ENCODE assay signal across 9 mouse cellular contexts in the genomic region with DNA sequence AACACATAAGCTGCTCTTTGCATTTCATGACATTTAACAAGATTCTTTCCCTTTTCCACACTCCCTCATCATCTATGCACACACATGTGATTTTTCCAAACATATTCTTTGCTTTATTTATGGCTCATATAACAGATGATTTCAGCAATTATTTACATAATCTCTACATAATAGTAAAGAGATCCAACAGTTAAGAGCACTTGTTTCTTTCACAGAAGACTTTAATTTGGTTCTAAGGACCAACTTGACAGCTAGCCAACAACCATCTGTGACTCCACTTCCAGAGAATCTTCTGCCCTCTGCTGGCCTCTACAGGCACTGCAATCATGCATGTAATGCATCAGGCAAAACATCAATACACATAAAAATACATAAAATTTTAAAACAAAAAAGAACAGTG. TPM values are rescaled to one million over a fixed set of nuclear protein-coding genes. Genes with fewer than 3 reads are reported as not detected.
DNase-seq lines count a peak whose midpoint lies in the region; ATAC-seq and TF ChIP-seq lines count a peak whose summit lies in the region.
"Had no signal": no experiment of that assay in that cellular context is flagged by ENCODE, and none has a peak within 500 bp of the region (broad histone marks: within the 10 kb centered on the region; RNA-seq: fewer than 3 reads in every experiment).

No protein-coding gene starts in this region.

- H3K4me2 ChIP-seq in heart, embryonic 11.5 days: no peak overlapping the region
- no peak overlapping the region for H3K4me2 ChIP-seq in embryonic facial prominence, embryonic 14.5 days (ENCODE audit: low read depth, low read length)
- no peak overlapping the region for H3K4me2 ChIP-seq in neural tube, embryonic 11.5 days (ENCODE audit: low read depth)

- no peaks in the 10 kb centered on the region for H3K27me3 ChIP-seq in heart, embryonic 11.5 days (ENCODE audit: control insufficient read depth, insufficient read depth, low read length)
- no peaks in the 10 kb centered on the region for H3K27me3 ChIP-seq in embryonic facial prominence, embryonic 14.5 days (replicated peaks; ENCODE audit: control insufficient read depth, insufficient read depth, low read length)
- no peaks in the 10 kb centered on the region for H3K27me3 ChIP-seq in neural tube, embryonic 11.5 days (ENCODE audit: control insufficient read depth, insufficient read depth, low read length)

- no peak overlapping the region for H3K9ac ChIP-seq in heart, embryonic 11.5 days (ENCODE audit: low read depth, low read length)
- no peak overlapping the region for H3K9ac ChIP-seq in embryonic facial prominence, embryonic 14.5 days (ENCODE audit: low read depth, low read length)
- no peak overlapping the region for H3K9ac ChIP-seq in neural tube, embryonic 11.5 days (ENCODE audit: low read length)

- no peak overlapping the region for H3K4me3 ChIP-seq in heart, embryonic 11.5 days (ENCODE audit: low read depth, low read length)
- no peak overlapping the region for H3K4me3 ChIP-seq in embryonic facial prominence, embryonic 14.5 days (ENCODE audit: low read depth, low read length)
- H3K4me3 ChIP-seq in layer of hippocampus, adult 2 months: no peak overlapping the region
- H3K4me3 ChIP-seq in neural tube, embryonic 11.5 days (ENCODE audit: low read depth, low read length): no peak overlapping the region

- H3K27ac ChIP-seq in heart, embryonic 11.5 days (ENCODE audit: low read depth, low read length): no peak overlapping the region
- H3K27ac ChIP-seq in embryonic facial prominence, embryonic 14.5 days (replicated peaks; ENCODE audit: low read depth, low read length): no peak overlapping the region
- no peak overlapping the region for H3K27ac ChIP-seq in layer of hippocampus, adult 2 months
- H3K27ac ChIP-seq in neural tube, embryonic 11.5 days (ENCODE audit: low read depth, low read length): no peak overlapping the region

- H3K9me3 ChIP-seq in heart, embryonic 11.5 days (replicated peaks; ENCODE audit: control insufficient read depth, low read length): no peaks in the 10 kb centered on the region
- H3K9me3 ChIP-seq in embryonic facial prominence, embryonic 14.5 days (ENCODE audit: control insufficient read depth, low read length): no peaks in the 10 kb centered on the region
- no peaks in the 10 kb centered on the region for H3K9me3 ChIP-seq in neural tube, embryonic 11.5 days (ENCODE audit: control insufficient read depth, low read length)

- DNase-seq in heart, adult 11 months: peak; percentile 48
- DNase-seq in urinary bladder, postnatal 25 days (ENCODE audit: low spot score): peak; percentile 55
- no peak for DNase-seq in urinary bladder, postnatal 10 days (ENCODE audit: low spot score)
- peak; percentile 79 for DNase-seq in embryonic facial prominence, embryonic 14.5 days (ENCODE audit: low spot score)
- peak; percentile 79 to 90 for DNase-seq in layer of hippocampus, adult 2 months (ENCODE audit: low spot score in 2 of 2)
- peak; percentile 36 for DNase-seq in neural tube, embryonic 11.5 days (ENCODE audit: low spot score)
- no peak for DNase-seq in thymus, postnatal 25 days

- TF ChIP-seq CTCF in layer of hippocampus, adult 2 months (conservative IDR thresholded peaks at IDR 0.05): peak; percentile 99

- no peaks in the 10 kb centered on the region for H3K36me3 ChIP-seq in heart, embryonic 11.5 days (ENCODE audit: control insufficient read depth, insufficient read depth, low read length)
- H3K36me3 ChIP-seq in embryonic facial prominence, embryonic 14.5 days (ENCODE audit: control insufficient read depth, insufficient read depth, low read length): no peaks in the 10 kb centered on the region
- no peaks in the 10 kb centered on the region for H3K36me3 ChIP-seq in neural tube, embryonic 11.5 days (ENCODE audit: control insufficient read depth, insufficient read depth, low read length)

- H3K4me1 ChIP-seq in heart, embryonic 11.5 days (ENCODE audit: control insufficient read depth, insufficient read depth, low read length): no peaks in the 10 kb centered on the region
- H3K4me1 ChIP-seq in embryonic facial prominence, embryonic 14.5 days (ENCODE audit: control insufficient read depth, insufficient read depth, low read length): no peaks in the 10 kb centered on the region
- no peaks in the 10 kb centered on the region for H3K4me1 ChIP-seq in neural tube, embryonic 11.5 days (ENCODE audit: control insufficient read depth, insufficient read depth, low read length)

- ATAC-seq in heart, embryonic 11.5 days (replicated peaks; ENCODE audit: insufficient number of reproducible peaks, low FRiP score, low TSS enrichment): no peak
- no peak for ATAC-seq in embryonic facial prominence, embryonic 14.5 days (ENCODE audit: low read depth)
- no peak for ATAC-seq in neural tube, embryonic 11.5 days (ENCODE audit: insufficient read depth, low FRiP score, low TSS enrichment)

RNA-seq across cellular contexts. Expression of gene Clvs2, which starts 28.6 kb away (rescaled TPM):
- polyA plus RNA-seq in heart, embryonic 11.5 days (2014; fragmentation: Nextera tagmentation; extraction: Ambion mirVana): 0.34 and 0.49 TPM in 2 replicates
- 0.39 and 0.43 TPM in 2 replicates for polyA plus RNA-seq in embryonic facial prominence, embryonic 14.5 days (2014; fragmentation: Nextera tagmentation; extraction: Ambion mirVana)
- 100 to 1,000 TPM in 1 of 2 experiments, 10 to 100 TPM in 1; 96.7 to 102 TPM for total RNA-seq in layer of hippocampus, adult 2 months (2021)
- 7.3 and 8.1 TPM in 2 replicates for polyA plus RNA-seq in neural tube, embryonic 11.5 days (2014; fragmentation: Nextera tagmentation; extraction: Ambion mirVana)
- total RNA-seq: heart, postnatal 36 days had no signal

Comparison
In these comparisons a context has a peak if more than half of its experiments do, and no peak if none do; other contexts are left out.
1. DNase-seq: peak in heart, adult 11 months (single experiment), urinary bladder, postnatal 25 days (single experiment), embryonic facial prominence, embryonic 14.5 days (single experiment), layer of hippocampus, adult 2 months (2 of 2) and neural tube, embryonic 11.5 days (single experiment); none in urinary bladder, postnatal 10 days (single experiment) and thymus, postnatal 25 days (single experiment).